Mouse (Mus musculus) C2C12 (cell line): ENCODE results near the gene Zfhx3. TPM values are rescaled to one million over a fixed set of nuclear protein-coding genes. Genes with fewer than 3 reads are reported as not detected.

Experiments used
- H3K27me3 ChIP-seq: one replicate; pipeline ENCODE4 v1.6.1; 2011; ENCODE audit not compliant: control insufficient read depth, insufficient read depth, insufficient read length
- H3K36me3 ChIP-seq: one replicate; pipeline ENCODE4 v1.6.1; 2011; ENCODE audit not compliant: control insufficient read depth, insufficient read depth
- H3K4me3 ChIP-seq: one replicate; pipeline ENCODE4 v1.5.1; 2011; ENCODE audit warnings: mild to moderate bottlenecking, control low read depth; ENCODE audit not compliant: poor library complexity, insufficient read depth, severe bottlenecking
- H3K79me2 ChIP-seq: one replicate; pipeline ENCODE4 v1.6.1; 2011; ENCODE audit not compliant: control insufficient read depth, insufficient read depth
- H3K79me3 ChIP-seq: one replicate; pipeline ENCODE4 v1.6.1; 2011; ENCODE audit warnings: low read depth, control low read depth
- H3ac ChIP-seq: one replicate; pipeline ENCODE3; 2011; ENCODE audit warnings: low read depth; ENCODE audit not compliant: control insufficient read depth, insufficient read length
- CEBPB ChIP-seq: IDR thresholded peaks from one replicate; pipeline ENCODE4 v1.6.1; 2011; ENCODE audit warnings: low read depth, mild to moderate bottlenecking, control low read depth, moderate library complexity
- CTCF ChIP-seq: IDR thresholded peaks from one replicate; pipeline ENCODE4 v1.5.1; 2011; ENCODE audit not compliant: control insufficient read depth, insufficient read depth, insufficient read length
- FOSL1 ChIP-seq: IDR thresholded peaks from one replicate; pipeline ENCODE4 v1.8.0; 2011; ENCODE audit warnings: mild to moderate bottlenecking, low read length; ENCODE audit not compliant: poor library complexity, insufficient read depth, severe bottlenecking
- MAX ChIP-seq: IDR thresholded peaks from one replicate; pipeline ENCODE4 v1.6.1; 2011; ENCODE audit warnings: mild to moderate bottlenecking, control low read depth
- MYOD1 ChIP-seq: IDR thresholded peaks from one replicate; pipeline ENCODE4 v1.6.1; 2011; ENCODE audit warnings: low read depth; ENCODE audit not compliant: control insufficient read depth, insufficient read length
- MYOG ChIP-seq: IDR thresholded peaks from one replicate; pipeline ENCODE4 v1.6.1; 2011; ENCODE audit not compliant: control insufficient read depth, insufficient read length; ENCODE audit errors: extremely low read depth
- USF1 ChIP-seq: IDR thresholded peaks from one replicate; pipeline ENCODE4 v1.6.1; 2011; ENCODE audit warnings: low read depth, mild to moderate bottlenecking, control low read depth, moderate library complexity
- polyA plus RNA-seq: library from polyadenylated mRNA; unstranded; fragments of >200 nt; fragmentation: generic; extraction: Trizol; gene quantifications from one replicate; pipeline ENCODE4 v1.2.1, GENCODE M21; 2012; ENCODE audit warnings: missing spikeins

Zfhx3 gene
- polyA plus RNA-seq, 1 experiment: 4.3 TPM

DNA sequence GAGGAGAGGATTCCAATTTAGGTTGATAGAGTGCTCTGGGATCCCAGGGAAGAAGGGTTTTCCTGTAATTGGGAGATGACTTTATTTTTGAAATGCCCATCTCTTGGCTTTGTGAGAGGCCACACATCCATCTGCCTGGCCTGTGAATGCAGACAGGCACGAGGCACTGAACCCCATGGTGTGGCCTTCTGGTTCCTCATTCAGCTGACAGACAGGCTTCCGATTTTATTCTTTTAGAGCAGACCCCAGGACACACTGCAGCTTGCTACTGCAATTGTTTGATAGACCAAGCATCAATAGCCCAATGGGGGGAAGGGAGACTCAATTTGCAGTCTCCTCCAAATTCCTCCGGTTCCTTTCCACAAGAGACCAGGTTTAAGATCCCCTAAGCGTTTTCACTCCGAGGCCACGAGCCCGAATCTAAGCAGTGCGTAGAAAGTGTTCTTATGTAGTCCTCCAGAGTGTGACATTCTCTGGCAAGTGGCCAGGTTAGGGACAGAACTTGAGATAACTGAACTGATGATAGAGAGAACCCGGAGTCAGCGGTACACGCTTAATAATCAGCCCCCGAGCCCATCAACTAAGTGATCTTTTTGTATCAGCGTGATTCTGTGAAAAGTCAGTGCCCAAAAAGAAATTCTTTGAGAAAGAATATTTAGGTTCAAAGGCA is 275.9 kb downstream of the Zfhx3 start:
- no peaks in the 10 kb centered on the region for H3K79me2 ChIP-seq
- no peaks in the 10 kb centered on the region for H3K36me3 ChIP-seq

GRCm38 (mm10) chr8:108220511-108220910 is 278.1 kb downstream of the Zfhx3 start:
- no peaks in the 10 kb centered on the region for H3K79me3 ChIP-seq
- H3K36me3 ChIP-seq: no peaks in the 10 kb centered on the region
- no peaks in the 10 kb centered on the region for H3K27me3 ChIP-seq
- H3K4me3 ChIP-seq: no peak overlapping the region
- TF ChIP-seq FOSL1 (no peak), CEBPB (no peak), MYOG (no peak)
- no peak overlapping the region for H3ac ChIP-seq
- no peaks in the 10 kb centered on the region for H3K79me2 ChIP-seq

More for the DNA sequence above, 275.9 kb downstream of the Zfhx3 start:
- no peak overlapping the region for H3K4me3 ChIP-seq
- no peaks in the 10 kb centered on the region for H3K79me3 ChIP-seq
- H3ac ChIP-seq: no peak overlapping the region
- no peaks in the 10 kb centered on the region for H3K27me3 ChIP-seq
- TF ChIP-seq FOSL1 (no peak), MYOD1 (no peak), MYOG (no peak), USF1 (no peak), CTCF (no peak), CEBPB (no peak), MAX (no peak)

DNA sequence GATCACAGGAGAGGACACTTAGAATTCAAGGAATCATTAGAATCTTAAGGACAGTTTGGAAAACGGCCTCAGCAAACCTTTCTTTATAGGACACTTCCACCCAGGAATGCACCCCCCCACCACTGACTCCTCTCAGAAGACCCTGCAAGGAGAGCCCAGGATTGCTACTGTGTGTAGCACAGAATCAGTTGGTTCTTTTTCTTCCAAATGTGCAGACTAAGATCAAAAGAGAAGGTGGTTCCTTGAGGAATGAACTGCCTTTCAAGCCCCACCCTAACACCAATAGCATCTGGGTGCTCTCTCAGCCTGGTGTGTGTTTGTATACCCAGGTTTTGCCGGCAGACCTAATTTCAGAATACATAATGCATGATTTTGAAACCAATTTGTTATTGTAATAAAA is 279.6 kb downstream of the Zfhx3 start:
- TF ChIP-seq CTCF (no peak), MAX (no peak), MYOD1 (no peak), CEBPB (no peak), FOSL1 (no peak), MYOG (no peak), USF1 (no peak)
- Histone ChIP-seq H3K79me2 (no peaks in the 10 kb centered on the region), H3K27me3 (no peaks in the 10 kb centered on the region), H3K4me3 (no peak overlapping the region), H3K79me3 (no peaks in the 10 kb centered on the region), H3ac (no peak overlapping the region), H3K36me3 (no peaks in the 10 kb centered on the region)

DNA sequence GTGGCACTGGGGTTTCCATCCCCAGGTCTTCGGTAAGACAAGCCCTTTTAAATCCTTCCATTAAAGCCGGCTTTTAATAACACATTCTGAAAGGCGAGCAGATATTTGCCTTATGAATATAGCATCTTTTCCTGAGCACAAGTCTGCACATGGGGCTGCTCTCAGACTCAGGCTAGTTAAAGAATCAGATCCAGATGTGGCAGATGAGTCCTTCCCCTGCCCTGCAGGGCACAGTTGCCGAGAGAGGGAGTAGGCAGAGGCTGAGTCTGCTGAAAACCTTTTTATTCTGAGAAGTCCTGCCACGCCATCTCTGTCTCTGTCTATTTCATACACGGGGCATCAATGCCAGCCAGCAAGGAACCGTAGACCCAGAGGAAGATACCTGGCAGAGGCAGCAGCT is 289.9 kb downstream of the Zfhx3 start:
- Histone ChIP-seq H3K79me3 (no peaks in the 10 kb centered on the region), H3K36me3 (no peaks in the 10 kb centered on the region), H3K79me2 (no peaks in the 10 kb centered on the region), H3ac (no peak overlapping the region), H3K27me3 (no peaks in the 10 kb centered on the region), H3K4me3 (no peak overlapping the region)
- TF ChIP-seq CTCF: no peak
- TF ChIP-seq CEBPB: no peak
- TF ChIP-seq MAX: no peak
- no peak for TF ChIP-seq USF1
- TF ChIP-seq MYOG: no peak
- no peak for TF ChIP-seq MYOD1
- TF ChIP-seq FOSL1: no peak

DNA sequence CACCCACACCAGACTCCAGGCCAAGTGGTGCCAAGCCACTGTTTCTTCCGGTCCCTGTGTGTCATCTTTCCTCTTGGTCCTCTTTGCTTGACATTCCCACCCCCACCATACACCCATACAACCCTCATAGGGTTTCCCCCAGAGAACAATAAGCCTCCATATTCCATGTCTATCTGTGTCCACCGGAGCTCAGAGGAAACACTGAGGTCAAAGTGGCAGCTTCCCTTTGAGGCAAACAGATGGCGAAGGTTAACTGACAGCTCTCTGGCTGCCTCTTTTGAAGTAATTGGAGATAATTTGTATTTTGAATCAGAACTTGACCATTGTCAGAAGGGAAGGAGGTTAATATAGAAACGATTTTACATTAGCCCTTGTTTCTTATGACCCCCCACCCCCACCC is 292.0 kb downstream of the Zfhx3 start:
- Histone ChIP-seq H3K4me3 (no peak overlapping the region), H3K36me3 (no peaks in the 10 kb centered on the region), H3ac (no peak overlapping the region), H3K79me2 (no peaks in the 10 kb centered on the region), H3K27me3 (no peaks in the 10 kb centered on the region), H3K79me3 (no peaks in the 10 kb centered on the region)
- TF ChIP-seq USF1 (no peak), CTCF (no peak), MYOD1 (no peak), FOSL1 (no peak), MYOG (no peak), MAX (no peak), CEBPB (no peak)

GRCm38 (mm10) chr8:108236715-108237114 is 294.3 kb downstream of the Zfhx3 start:
- Histone ChIP-seq H3K4me3 (no peak overlapping the region), H3K27me3 (no peaks in the 10 kb centered on the region)
- TF ChIP-seq USF1 (no peak), MYOD1 (no peak), CEBPB (no peak), MAX (no peak), FOSL1 (no peak), MYOG (no peak), CTCF (no peak)

More at GRCm38 (mm10) chr8:108236715-108237114, 294.3 kb downstream of the Zfhx3 start:
- no peaks in the 10 kb centered on the region for H3K36me3 ChIP-seq
- no peak overlapping the region for H3ac ChIP-seq
- no peaks in the 10 kb centered on the region for H3K79me2 ChIP-seq
- H3K79me3 ChIP-seq: no peaks in the 10 kb centered on the region
